Mouse (Mus musculus) yolk sac, embryonic 10.5 days (tissue): Measurements from ENCODE around the gene Pla2g15.

Experiments used
- DNase-seq: peaks from one replicate; pipeline ENCODE4 v3.0.0-alpha.2; 2017; ENCODE audit warnings: low spot score

The Pla2g15 gene

GRCm38 (mm10) chr8:106134751-106135571, 15.2 kb upstream of the Pla2g15 start:
- DNase-seq: peak; percentile 87

GRCm38 (mm10) chr8:106135672-106136071, 14.5 kb upstream of the Pla2g15 start:
- DNase-seq: peak; percentile 23

- peak; percentile 91 for DNase-seq
Measured at GRCm38 (mm10) chr8:106136156-106137130, 13.8 kb upstream of the Pla2g15 start, which contains the start of gene Esrp2. TSS of gene Esrp2 (minus strand) at chr8:106136974.

- DNase-seq: no peak
Measured at GRCm38 (mm10) chr8:106137218-106137905, 12.8 kb upstream of the Pla2g15 start.

- peak; percentile 92 for DNase-seq
Measured at GRCm38 (mm10) chr8:106137906-106138477, 12.2 kb upstream of the Pla2g15 start.

- no peak for DNase-seq
Measured at GRCm38 (mm10) chr8:106138616-106139015, 11.6 kb upstream of the Pla2g15 start.

GRCm38 (mm10) chr8:106140191-106140590, 10.0 kb upstream of the Pla2g15 start:
- DNase-seq: no peak

GRCm38 (mm10) chr8:106140769-106141168, 9.4 kb upstream of the Pla2g15 start:
- peak; percentile 74 for DNase-seq

- no peak for DNase-seq
Measured at GRCm38 (mm10) chr8:106145331-106145730, 4.9 kb upstream of the Pla2g15 start.

GRCm38 (mm10) chr8:106146014-106146413, 4.2 kb upstream of the Pla2g15 start:
- no peak for DNase-seq

- no peak for DNase-seq
Measured at GRCm38 (mm10) chr8:106147868-106148565, 2.2 kb upstream of the Pla2g15 start.

GRCm38 (mm10) chr8:106149025-106149424, 1.2 kb upstream of the Pla2g15 start:
- DNase-seq: no peak

- DNase-seq: no peak
Measured at GRCm38 (mm10) chr8:106150653-106151000, 428 bp downstream of the Pla2g15 start.

- DNase-seq: no peak
Measured at GRCm38 (mm10) chr8:106151041-106151440, 842 bp downstream of the Pla2g15 start.

GRCm38 (mm10) chr8:106152876-106153275, 2.7 kb downstream of the Pla2g15 start:
- DNase-seq: no peak

- no peak for DNase-seq
Measured at GRCm38 (mm10) chr8:106157419-106157818, 7.2 kb downstream of the Pla2g15 start.

- no peak for DNase-seq
Measured at GRCm38 (mm10) chr8:106158381-106158780, 8.2 kb downstream of the Pla2g15 start.

- no peak for DNase-seq
Measured at GRCm38 (mm10) chr8:106159876-106160275, 9.7 kb downstream of the Pla2g15 start.

GRCm38 (mm10) chr8:106163251-106163650, 13.1 kb downstream of the Pla2g15 start:
- no peak for DNase-seq

- peak; percentile 47 for DNase-seq
Measured at GRCm38 (mm10) chr8:106165460-106165859, 15.3 kb downstream of the Pla2g15 start.
